Mouse (Mus musculus): ENCODE data around the gene Gstm3.
A peak's percentile ranks its signal among the peaks of the same experiment; 100 is the strongest.
"Not testable (repeated sequence)": the region's sequence is repeated elsewhere in the genome, so short reads cannot be mapped to it uniquely, and the experiment has no call there.

Gstm3 gene

DNA sequence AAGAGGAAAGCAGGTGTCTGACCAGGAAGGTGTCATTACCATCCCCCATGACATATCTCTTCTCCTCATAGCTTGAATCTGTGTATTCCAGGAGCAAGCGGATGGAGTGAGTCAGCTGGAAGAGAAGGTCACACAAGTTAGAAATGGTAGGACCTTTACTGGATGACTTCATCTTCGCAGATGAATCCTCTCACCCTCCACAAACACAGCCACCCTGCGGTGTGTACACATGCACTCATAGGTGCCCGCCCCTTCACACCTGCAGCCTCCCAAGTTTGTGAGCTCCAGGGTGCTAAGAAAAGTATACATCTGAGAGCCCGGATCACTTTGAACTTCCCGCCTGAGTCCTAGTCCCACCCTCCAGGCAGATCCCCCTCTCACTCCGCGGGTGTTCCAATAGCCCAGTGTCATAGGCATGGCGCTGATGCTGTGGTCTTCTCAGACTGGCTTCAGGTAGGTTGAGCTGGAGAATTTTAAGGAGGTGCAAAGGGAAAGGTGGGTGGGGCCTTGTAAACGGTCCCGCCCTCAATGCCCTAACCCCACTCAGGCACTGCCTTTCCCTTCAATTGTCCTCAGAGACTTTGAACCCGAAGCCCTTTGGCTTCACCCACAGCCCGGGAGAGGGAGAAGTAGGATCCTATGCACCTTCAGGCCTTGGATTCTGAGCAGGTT, at the start of gene Gstm3:
Gstm3 (minus strand) TSS at position 560 of the 672 bp plus-strand sequence.
- no peak for DNase-seq (ENCODE audit: low read depth, low spot score)

DNA sequence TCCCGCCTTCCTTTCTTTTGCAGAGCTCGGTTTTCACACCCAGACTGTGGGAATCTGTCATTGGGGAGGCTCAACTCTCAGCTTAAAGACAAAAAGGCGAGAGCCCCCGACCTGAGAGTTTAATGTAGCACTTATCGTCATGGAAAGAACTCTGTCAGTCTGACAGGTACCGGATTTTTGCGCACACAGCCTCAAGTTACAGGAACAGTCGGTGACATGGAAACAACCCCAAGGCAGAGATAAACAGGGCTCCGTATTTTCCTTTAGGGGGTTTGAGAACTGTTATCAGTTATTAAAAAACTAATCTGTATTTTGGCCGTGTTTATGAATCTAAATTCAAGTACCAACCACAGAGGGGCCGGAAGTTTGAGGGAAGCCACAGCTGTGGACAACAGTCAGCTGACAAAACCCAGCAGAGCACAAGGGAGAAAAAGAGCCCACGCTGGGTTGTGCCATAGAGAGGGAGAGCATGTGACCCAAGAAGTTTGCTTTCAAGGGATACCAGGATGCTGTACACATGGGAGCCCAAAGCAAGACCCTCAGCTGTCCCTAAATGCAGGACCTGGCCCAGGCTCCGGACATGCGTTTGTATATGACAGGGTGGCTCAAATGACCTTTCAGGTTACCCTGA, 49.2 kb upstream of the Gstm3 start:
- no peak for DNase-seq (ENCODE audit: low read depth, low spot score)

GRCm38 (mm10) chr3:108017473-108018189, 48.5 kb upstream of the Gstm3 start, which contains the start of gene Gstm1:
Gstm1 (minus strand) TSS chr3:108017973.
- peak; percentile 80 for DNase-seq (ENCODE audit: low read depth, low spot score)

DNA sequence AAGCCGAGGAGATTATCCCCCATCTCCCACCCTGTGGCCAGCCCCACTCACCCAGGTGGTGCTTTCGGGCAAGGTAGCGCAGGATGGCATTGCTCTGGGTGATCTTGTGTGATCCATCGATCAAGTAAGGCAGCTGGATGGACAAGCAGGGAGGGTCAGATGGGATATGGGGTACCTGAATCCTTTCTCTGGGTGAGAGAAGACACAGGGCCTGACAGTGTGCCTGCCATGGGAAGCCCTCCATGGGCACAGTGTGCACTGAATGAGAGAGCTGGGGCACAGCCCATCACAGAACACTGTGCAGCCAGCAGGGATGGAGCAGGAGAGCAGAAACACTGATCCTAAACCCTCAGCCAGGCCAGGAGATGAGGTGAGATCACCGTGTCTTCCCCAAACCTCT, 47.4 kb upstream of the Gstm3 start:
- DNase-seq (ENCODE audit: low read depth, low spot score): not testable (repeated sequence)

DNA sequence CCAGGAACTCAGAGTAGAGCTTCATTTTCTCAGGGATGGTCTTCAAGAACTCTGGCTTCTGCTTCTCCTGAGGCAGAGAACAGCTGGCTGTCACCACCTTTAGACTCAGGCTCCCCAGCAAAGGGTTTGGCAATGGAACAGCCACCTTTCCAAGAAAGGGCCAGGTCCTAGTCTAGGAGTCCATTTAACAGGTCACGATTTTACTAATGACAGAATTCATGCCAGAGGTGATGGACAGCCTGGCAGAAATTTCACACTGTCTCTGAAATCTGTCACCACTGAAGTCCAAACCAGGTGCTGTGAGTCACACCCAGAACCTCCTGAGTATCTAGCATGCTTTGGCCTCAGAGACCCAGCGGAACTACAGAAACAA, 45.9 kb upstream of the Gstm3 start:
- no peak for DNase-seq (ENCODE audit: low read depth, low spot score)

DNA sequence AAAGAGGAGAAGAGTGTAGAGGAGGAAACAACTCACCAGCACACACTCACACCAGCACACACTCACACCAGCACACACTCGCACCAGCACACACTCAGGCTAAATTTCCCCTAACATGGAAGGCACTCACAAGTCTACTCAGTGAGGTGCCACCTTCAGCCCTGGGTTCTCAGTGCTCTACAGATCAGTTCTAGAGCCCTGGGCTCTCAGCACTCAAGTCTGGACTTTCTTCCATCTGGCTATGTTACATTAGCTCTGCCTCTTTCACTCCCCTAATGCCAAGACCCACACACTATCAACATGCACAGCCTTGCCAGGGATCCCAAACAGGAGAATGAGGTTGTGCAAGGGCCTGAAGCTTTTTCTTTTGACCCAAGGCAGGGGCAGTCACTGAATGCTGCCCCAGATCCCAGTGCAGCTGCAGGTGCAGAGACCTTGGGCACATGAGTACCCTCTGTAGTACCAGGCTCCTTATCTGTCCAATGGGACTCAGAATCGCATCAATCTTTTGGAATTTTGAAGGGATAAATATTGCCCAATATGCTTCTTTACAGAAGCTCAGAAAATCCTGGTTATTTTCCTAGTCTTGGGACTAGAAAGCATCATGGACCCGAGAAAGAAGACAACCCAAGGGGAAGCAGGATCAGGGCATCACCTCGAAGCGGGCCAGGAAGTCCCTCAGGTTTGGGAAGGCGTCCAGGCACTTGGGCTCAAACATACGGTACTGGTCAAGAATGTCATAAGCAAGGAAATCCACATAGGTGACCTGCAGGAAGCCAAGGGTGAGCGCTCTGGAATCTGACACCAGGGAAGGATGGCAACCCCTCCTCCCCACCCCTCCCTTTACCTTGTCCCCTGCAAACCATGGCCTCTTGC, 45.3 kb upstream of the Gstm3 start:
- no peak for DNase-seq (ENCODE audit: low read depth, low spot score)

DNA sequence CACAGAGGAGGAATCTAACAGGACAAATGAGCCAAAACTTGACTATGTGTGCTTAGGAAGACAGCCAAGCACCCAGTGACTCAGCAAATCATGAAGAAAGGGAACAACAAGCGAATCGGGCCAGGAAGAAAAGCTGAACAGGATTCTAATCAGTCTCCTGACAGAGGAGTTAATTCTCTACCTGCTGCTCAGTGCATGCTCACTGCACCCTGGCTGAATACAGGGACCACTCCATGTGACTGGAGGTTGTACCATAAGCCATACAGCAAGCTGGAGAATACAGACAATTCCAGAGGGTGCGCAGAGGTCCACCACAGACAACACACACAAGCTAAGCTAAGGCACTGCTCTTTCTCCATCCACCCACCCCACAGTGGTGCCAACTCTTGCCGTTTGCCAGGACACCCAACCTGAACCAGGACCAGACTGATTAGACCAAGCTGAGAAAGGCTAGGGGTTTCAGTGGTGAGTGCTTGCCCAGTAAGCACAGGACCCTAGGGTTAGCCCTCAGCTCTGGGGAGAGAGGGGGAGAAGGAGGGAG, 44.3 kb upstream of the Gstm3 start:
- no peak for DNase-seq (ENCODE audit: low read depth, low spot score)

DNA sequence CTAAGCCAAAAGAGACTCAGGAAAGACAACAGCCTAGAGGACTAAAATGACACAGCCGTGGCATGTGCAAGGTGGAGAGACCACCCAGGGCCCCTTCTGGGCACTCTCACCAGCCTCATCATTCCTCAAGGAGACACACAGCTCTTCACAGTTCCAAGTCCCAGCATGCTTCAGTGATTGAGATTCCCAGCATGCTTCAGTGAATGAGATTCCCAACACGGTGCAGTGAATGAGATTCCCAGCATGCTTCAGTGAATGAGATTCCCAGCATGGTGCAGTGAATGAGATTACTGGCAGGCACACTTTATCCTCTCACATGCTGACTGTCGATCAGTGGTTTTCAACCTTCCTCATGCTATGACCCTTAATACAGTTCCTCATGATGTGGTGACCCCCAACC, 42.5 kb upstream of the Gstm3 start:
- DNase-seq (ENCODE audit: low read depth, low spot score): no peak

- no peak for DNase-seq (ENCODE audit: low read depth, low spot score)
Measured at GRCm38 (mm10) chr3:108010286-108010685, 41.2 kb upstream of the Gstm3 start.

- no peak for DNase-seq (ENCODE audit: low read depth, low spot score)
Measured at GRCm38 (mm10) chr3:108002021-108002420, 32.9 kb upstream of the Gstm3 start.

GRCm38 (mm10) chr3:107999491-107999890, 30.4 kb upstream of the Gstm3 start:
- DNase-seq (ENCODE audit: low read depth, low spot score): no peak

DNA sequence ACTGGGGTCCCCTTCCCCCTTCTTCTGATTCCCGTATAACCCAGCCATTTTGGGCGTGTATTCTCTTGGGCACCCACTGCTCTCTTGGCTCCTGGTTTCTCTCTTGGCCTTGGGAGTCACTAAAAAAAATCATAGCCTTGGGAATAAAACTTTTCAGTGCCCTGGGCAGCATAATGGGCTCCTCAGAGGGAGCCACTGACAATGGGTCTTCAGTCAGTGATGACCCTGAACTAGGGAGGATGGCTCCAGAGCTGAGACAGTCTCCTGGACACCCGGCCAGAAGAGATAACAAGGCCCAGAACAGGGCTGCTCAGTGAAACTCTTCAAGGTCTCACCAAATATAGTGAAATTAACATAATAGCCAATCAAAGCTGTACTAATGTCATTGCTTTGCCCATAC, 29.5 kb upstream of the Gstm3 start:
- DNase-seq (ENCODE audit: low read depth, low spot score): no peak

DNA sequence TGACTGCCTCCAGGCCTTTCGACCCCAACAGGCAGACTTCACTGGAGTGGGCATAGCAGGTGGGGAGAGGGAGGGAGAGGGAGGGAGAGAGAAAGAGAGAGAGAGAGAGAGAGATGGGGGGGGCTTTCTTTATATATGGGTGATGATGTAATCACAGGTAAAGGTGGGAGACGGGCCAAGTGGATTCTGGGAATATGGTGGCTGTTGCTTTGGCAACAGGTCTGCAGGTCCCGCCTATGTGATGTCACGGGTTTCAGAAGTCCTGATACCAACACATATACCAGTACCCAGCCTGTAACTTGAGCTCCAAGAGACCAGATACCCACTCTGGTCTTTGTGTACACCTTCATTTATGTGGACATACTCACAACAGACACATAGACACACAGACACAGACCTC, 27.5 kb upstream of the Gstm3 start:
- DNase-seq (ENCODE audit: low read depth, low spot score): no peak

GRCm38 (mm10) chr3:107995974-107996373, 26.9 kb upstream of the Gstm3 start:
- DNase-seq (ENCODE audit: low read depth, low spot score): not testable (repeated sequence)

- no peak for DNase-seq (ENCODE audit: low read depth, low spot score)
Measured at GRCm38 (mm10) chr3:107986041-107986562, 17.0 kb upstream of the Gstm3 start, which contains the start of gene Gstm2. Gstm2 (minus strand) TSS chr3:107986453.

DNA sequence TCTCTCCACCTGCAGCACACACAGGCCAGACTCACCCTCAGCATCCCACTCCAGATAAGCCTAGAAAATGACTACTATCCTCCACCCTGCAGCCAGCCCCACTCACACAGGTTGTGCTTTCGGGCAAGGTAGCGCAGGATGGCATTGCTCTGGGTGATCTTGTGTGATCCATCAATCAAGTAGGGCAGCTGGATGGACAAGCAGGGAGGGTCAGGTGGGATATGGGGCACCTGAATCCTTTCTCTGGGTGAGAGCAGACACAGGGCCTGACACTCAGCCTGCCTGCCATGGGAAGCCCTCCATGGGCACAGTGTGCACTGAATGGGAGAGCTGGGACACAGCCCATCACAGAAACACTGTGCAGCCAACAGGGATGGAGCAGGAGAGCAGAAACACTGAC, 16.1 kb upstream of the Gstm3 start:
- not testable (repeated sequence) for DNase-seq (ENCODE audit: low read depth, low spot score)

DNA sequence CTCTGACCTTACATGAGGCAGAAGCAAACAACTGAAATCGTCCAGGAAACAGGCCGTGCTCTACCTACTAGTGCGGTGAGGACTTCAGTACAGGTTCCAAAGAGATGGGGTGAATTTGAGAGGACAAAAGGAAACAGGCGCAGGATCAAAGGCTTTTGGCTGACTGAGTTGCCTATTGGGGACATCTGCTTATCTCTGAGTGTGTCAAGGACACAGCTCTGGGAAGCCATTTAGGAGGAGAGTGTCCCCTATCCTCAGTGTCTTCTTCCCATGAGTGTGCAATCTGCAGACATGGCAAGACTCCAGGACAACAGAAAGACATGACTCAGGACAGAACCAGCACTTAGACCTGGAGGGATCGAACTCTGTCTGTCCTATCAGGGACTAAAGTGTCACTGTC, 15.4 kb upstream of the Gstm3 start:
- DNase-seq (ENCODE audit: low read depth, low spot score): no peak

GRCm38 (mm10) chr3:107983771-107984170, 14.7 kb upstream of the Gstm3 start:
- DNase-seq (ENCODE audit: low read depth, low spot score): no peak

DNA sequence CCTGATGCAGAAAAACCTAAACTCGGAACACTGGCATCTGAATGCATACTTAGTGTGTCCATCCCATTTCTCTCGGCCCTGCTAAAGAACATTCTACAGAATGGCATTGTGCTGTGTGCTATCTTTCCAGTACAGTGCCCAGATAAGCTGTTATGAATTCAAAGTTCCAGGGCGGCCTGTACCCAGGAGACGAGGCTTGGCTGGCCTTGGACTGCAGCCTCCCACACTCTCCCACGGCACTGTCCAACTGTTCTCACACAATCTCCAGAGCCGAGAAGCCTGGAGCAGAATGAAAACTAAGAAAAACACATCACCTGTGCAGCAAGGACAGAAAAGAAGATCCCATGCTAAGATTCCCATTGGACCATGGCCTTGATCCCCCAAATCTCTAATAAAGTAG, 13.6 kb upstream of the Gstm3 start:
- no peak for DNase-seq (ENCODE audit: low read depth, low spot score)

- no peak for DNase-seq (ENCODE audit: low read depth, low spot score)
Measured at GRCm38 (mm10) chr3:107981261-107981660, 12.2 kb upstream of the Gstm3 start.

GRCm38 (mm10) chr3:107977691-107978090, 8.6 kb upstream of the Gstm3 start:
- no peak for DNase-seq (ENCODE audit: low read depth, low spot score)
